19 mouse cellular contexts compared by ENCODE assay signal in the genomic region with DNA sequence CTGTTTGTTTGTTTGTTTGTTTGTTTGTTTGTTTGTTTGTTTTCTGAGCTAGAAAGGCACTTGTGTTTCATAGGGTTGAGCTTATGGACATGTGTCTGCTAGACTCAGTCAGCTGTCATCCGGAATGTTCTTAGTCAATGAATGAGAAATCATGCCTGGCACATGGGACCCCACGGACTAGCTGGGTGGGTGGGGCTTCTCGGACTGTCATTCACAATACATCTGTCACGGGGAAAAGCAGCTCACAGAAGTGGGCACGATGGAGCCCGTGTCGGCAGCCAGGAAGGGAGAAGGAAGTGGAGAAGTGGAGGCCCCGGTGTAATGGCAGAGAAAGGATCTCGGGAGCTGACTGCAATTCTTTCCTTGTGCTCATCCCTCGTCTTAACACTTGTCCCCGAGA. TPM values are rescaled to one million over a fixed set of nuclear protein-coding genes. Genes with fewer than 3 reads are reported as not detected.
"Had no signal": no experiment of that assay in that cellular context is flagged by ENCODE, and none has a peak within 500 bp of the region (broad histone marks: within the 10 kb centered on the region; RNA-seq: fewer than 3 reads in every experiment).

No protein-coding gene starts in this region.

- H3K36me3 ChIP-seq: limb, embryonic 10.5 days; limb, embryonic 13.5 days; liver, embryonic 12.5 days; liver, embryonic 15.5 days; lung, embryonic 15.5 days; neural tube, embryonic 12.5 days; neural tube, embryonic 15.5 days had no signal

- H3K9me3 ChIP-seq: limb, embryonic 10.5 days; liver, embryonic 12.5 days; liver, embryonic 15.5 days; lung, embryonic 15.5 days; neural tube, embryonic 12.5 days; neural tube, embryonic 15.5 days had no signal

- H3K4me1 ChIP-seq: liver, embryonic 12.5 days; liver, embryonic 15.5 days; lung, embryonic 15.5 days had no signal

- H3K4me3 ChIP-seq: limb, embryonic 10.5 days; limb, embryonic 13.5 days; liver, embryonic 12.5 days; liver, embryonic 15.5 days; lung, embryonic 15.5 days; megakaryocyte, embryonic 14.5 days; neural tube, embryonic 12.5 days; neural tube, embryonic 15.5 days had no signal

- H3K4me2 ChIP-seq: limb, embryonic 13.5 days; liver, embryonic 12.5 days; liver, embryonic 15.5 days; lung, embryonic 15.5 days; neural tube, embryonic 12.5 days; neural tube, embryonic 15.5 days had no signal

- H3K27ac ChIP-seq: limb, embryonic 10.5 days; limb, embryonic 13.5 days; liver, embryonic 12.5 days; liver, embryonic 15.5 days; lung, embryonic 15.5 days; neural tube, embryonic 12.5 days; neural tube, embryonic 15.5 days had no signal

- H3K9ac ChIP-seq: limb, embryonic 13.5 days; liver, embryonic 12.5 days; liver, embryonic 15.5 days; lung, embryonic 15.5 days; neural tube, embryonic 12.5 days; neural tube, embryonic 15.5 days had no signal

- ATAC-seq: intestine, embryonic 16.5 days; liver, embryonic 12.5 days had no signal

- H3K27me3 ChIP-seq: liver, embryonic 15.5 days; lung, embryonic 15.5 days; neural tube, embryonic 15.5 days had no signal

- DNase-seq: kidney, adult 18-20 months; kidney, adult 9 months; kidney, postnatal 14 days; kidney, postnatal 4 days; liver; lung, adult 18-20 months; lung, postnatal 10 days; lung, postnatal 36 days; thymus, adult 18-20 months; thymus, postnatal 36 days had no signal

RNA-seq across cellular contexts. Expression of a gene that starts 41.7 kb away (rescaled TPM):
- polyA plus RNA-seq: liver, embryonic 15.5 days had no signal
